Mouse (Mus musculus): ENCODE results near the gene Cops3.

GRCm38 (mm10) chr11:59872124-59872523 is 32.5 kb upstream of the Cops3 start:
- TF ChIP-seq CTCF (conservative IDR thresholded peaks at IDR 0.05; ENCODE audit: insufficient read depth, insufficient read length, low read depth, low read length), result no peak
- TF ChIP-seq POLR2A (IDR thresholded peaks at IDR 0.05; ENCODE audit: low read depth, low read length), result no peak

Data from kidney, adult 2 months (tissue).